Mouse (Mus musculus): ENCODE measurements around the gene Rbpms2. TPM values are rescaled to one million over a fixed set of nuclear protein-coding genes. Genes with fewer than 3 reads are reported as not detected.
A peak's percentile ranks its signal among the peaks of the same experiment; 100 is the strongest.

Rbpms2 gene
- polyA plus RNA-seq, 1 experiment from 2014 or later = 4.7 TPM

GRCm38 (mm10) chr9:65592721-65593120 lies 36.7 kb upstream of the Rbpms2 start:
- H3K9ac ChIP-seq = no peak overlapping the region
- H3K27ac ChIP-seq = no peak overlapping the region
- H3K9me3 ChIP-seq (ENCODE audit: control insufficient read depth, low read length) = no peaks in the 10 kb centered on the region
- no peak overlapping the region for H3K4me3 ChIP-seq (replicated peaks; ENCODE audit: low read length)
- no peak overlapping the region for H3K4me2 ChIP-seq (replicated peaks)
- WGBS = 88% methylated on average over 3 of the region's 3 CpGs
- DNase-seq (ENCODE audit: low spot score) (no peak), ATAC-seq (ENCODE audit: low FRiP score) (no peak)
- peaks cover 13% of the 10 kb centered on the region for H3K4me1 ChIP-seq (replicated peaks; ENCODE audit: control insufficient read depth, insufficient read depth, low read length)
- no peaks in the 10 kb centered on the region for H3K27me3 ChIP-seq (ENCODE audit: control insufficient read depth, insufficient read depth, low read length)
- no peaks in the 10 kb centered on the region for H3K36me3 ChIP-seq (replicated peaks; ENCODE audit: control insufficient read depth, insufficient read depth)

- Histone ChIP-seq H3K9me3 (ENCODE audit: control insufficient read depth, low read length) (no peaks in the 10 kb centered on the region), H3K27ac (no peak overlapping the region), H3K36me3 (replicated peaks; ENCODE audit: control insufficient read depth, insufficient read depth) (no peaks in the 10 kb centered on the region), H3K9ac (no peak overlapping the region), H3K4me2 (replicated peaks) (no peak overlapping the region), H3K4me1 (replicated peaks; ENCODE audit: control insufficient read depth, insufficient read depth, low read length) (peaks cover 5% of the 10 kb centered on the region; the same call in 1 of the 2 replicates), H3K27me3 (ENCODE audit: control insufficient read depth, insufficient read depth, low read length) (no peaks in the 10 kb centered on the region), H3K4me3 (replicated peaks; ENCODE audit: low read length) (no peak overlapping the region)
- WGBS = 87% methylated on average over 9 of the region's 9 CpGs
- DNase-seq (ENCODE audit: low spot score) = no peak
- no peak for ATAC-seq (ENCODE audit: low FRiP score)
These were observed 35.9 kb upstream of the Rbpms2 start for GRCm38 (mm10) chr9:65593596-65593995.

GRCm38 (mm10) chr9:65598765-65599249 lies 30.6 kb upstream of the Rbpms2 start:
- WGBS = 59% methylated on average over 7 of the region's 11 CpGs
- DNase-seq (ENCODE audit: low spot score) (peak; percentile 73), ATAC-seq (ENCODE audit: low FRiP score) (no peak)
- Histone ChIP-seq H3K36me3 (replicated peaks; ENCODE audit: control insufficient read depth, insufficient read depth) (no peaks in the 10 kb centered on the region), H3K27ac (no peak overlapping the region), H3K4me1 (replicated peaks; ENCODE audit: control insufficient read depth, insufficient read depth, low read length) (no peaks in the 10 kb centered on the region), H3K9ac (no peak overlapping the region), H3K9me3 (ENCODE audit: control insufficient read depth, low read length) (no peaks in the 10 kb centered on the region), H3K27me3 (ENCODE audit: control insufficient read depth, insufficient read depth, low read length) (no peaks in the 10 kb centered on the region), H3K4me2 (replicated peaks) (peak overlapping the region; percentile 17; the same call in 1 of the 2 replicates), H3K4me3 (replicated peaks; ENCODE audit: low read length) (no peak overlapping the region)

GRCm38 (mm10) chr9:65600951-65601350 lies 28.5 kb upstream of the Rbpms2 start:
- no peaks in the 10 kb centered on the region for H3K9me3 ChIP-seq (ENCODE audit: control insufficient read depth, low read length)
- no peaks in the 10 kb centered on the region for H3K36me3 ChIP-seq (replicated peaks; ENCODE audit: control insufficient read depth, insufficient read depth)
- 62% methylated on average over 2 of the region's 2 CpGs for WGBS

GRCm38 (mm10) chr9:65603401-65604102 lies 25.9 kb upstream of the Rbpms2 start:
- Histone ChIP-seq H3K27me3 (ENCODE audit: control insufficient read depth, insufficient read depth, low read length) (no peaks in the 10 kb centered on the region), H3K4me1 (replicated peaks; ENCODE audit: control insufficient read depth, insufficient read depth, low read length) (no peaks in the 10 kb centered on the region), H3K9ac (no peak overlapping the region), H3K27ac (no peak overlapping the region), H3K4me2 (replicated peaks) (no peak overlapping the region), H3K36me3 (replicated peaks; ENCODE audit: control insufficient read depth, insufficient read depth) (no peaks in the 10 kb centered on the region), H3K4me3 (replicated peaks; ENCODE audit: low read length) (no peak overlapping the region), H3K9me3 (ENCODE audit: control insufficient read depth, low read length) (no peaks in the 10 kb centered on the region)
- WGBS = 49% methylated on average over 8 of the region's 8 CpGs
- ATAC-seq (ENCODE audit: low FRiP score) (no peak), DNase-seq (ENCODE audit: low spot score) (no peak)

More at GRCm38 (mm10) chr9:65600951-65601350, 28.5 kb upstream of the Rbpms2 start:
- H3K27me3 ChIP-seq (ENCODE audit: control insufficient read depth, insufficient read depth, low read length) = no peaks in the 10 kb centered on the region
- no peaks in the 10 kb centered on the region for H3K4me1 ChIP-seq (replicated peaks; ENCODE audit: control insufficient read depth, insufficient read depth, low read length)
- ATAC-seq (ENCODE audit: low FRiP score) = no peak
- H3K4me3 ChIP-seq (replicated peaks; ENCODE audit: low read length) = no peak overlapping the region
- DNase-seq (ENCODE audit: low spot score) = no peak
- H3K9ac ChIP-seq = no peak overlapping the region
- no peak overlapping the region for H3K27ac ChIP-seq
- no peak overlapping the region for H3K4me2 ChIP-seq (replicated peaks)

GRCm38 (mm10) chr9:65605471-65606136 lies 23.8 kb upstream of the Rbpms2 start:
- H3K27ac ChIP-seq = no peak overlapping the region
- no peaks in the 10 kb centered on the region for H3K36me3 ChIP-seq (replicated peaks; ENCODE audit: control insufficient read depth, insufficient read depth)
- no peaks in the 10 kb centered on the region for H3K27me3 ChIP-seq (ENCODE audit: control insufficient read depth, insufficient read depth, low read length)
- H3K4me2 ChIP-seq (replicated peaks) = peak overlapping the region; percentile 45
- H3K9ac ChIP-seq = no peak overlapping the region; the same call in 1 of the 2 replicates
- peak; percentile 95 for DNase-seq (ENCODE audit: low spot score)
- 0 out of 2 replicates have a peak overlapping the region, but pooled peaks have one; percentile 7 for H3K4me3 ChIP-seq (replicated peaks; ENCODE audit: low read length)
- H3K4me1 ChIP-seq (replicated peaks; ENCODE audit: control insufficient read depth, insufficient read depth, low read length) = no peaks in the 10 kb centered on the region
- 5% methylated on average over 9 of the region's 9 CpGs for WGBS
- H3K9me3 ChIP-seq (ENCODE audit: control insufficient read depth, low read length) = no peaks in the 10 kb centered on the region
- peak; percentile 83; the same call in 1 of the 2 replicates for ATAC-seq (ENCODE audit: low FRiP score)

GRCm38 (mm10) chr9:65606321-65607109 lies 22.9 kb upstream of the Rbpms2 start:
- H3K9me3 ChIP-seq (ENCODE audit: control insufficient read depth, low read length) = no peaks in the 10 kb centered on the region
- H3K27ac ChIP-seq = no peak overlapping the region
- no peak for DNase-seq (ENCODE audit: low spot score)
- no peak overlapping the region for H3K4me3 ChIP-seq (replicated peaks; ENCODE audit: low read length)
- H3K4me2 ChIP-seq (replicated peaks) = no peak overlapping the region
- H3K9ac ChIP-seq = no peak overlapping the region
- 40% methylated on average over 9 of the region's 9 CpGs for WGBS
- H3K4me1 ChIP-seq (replicated peaks; ENCODE audit: control insufficient read depth, insufficient read depth, low read length) = no peaks in the 10 kb centered on the region
- no peaks in the 10 kb centered on the region for H3K36me3 ChIP-seq (replicated peaks; ENCODE audit: control insufficient read depth, insufficient read depth)
- no peak for ATAC-seq (ENCODE audit: low FRiP score)
- no peaks in the 10 kb centered on the region for H3K27me3 ChIP-seq (ENCODE audit: control insufficient read depth, insufficient read depth, low read length)

GRCm38 (mm10) chr9:65607120-65607519 lies 22.3 kb upstream of the Rbpms2 start:
- WGBS = 71% methylated on average over 2 of the region's 2 CpGs
- Histone ChIP-seq H3K36me3 (replicated peaks; ENCODE audit: control insufficient read depth, insufficient read depth) (no peaks in the 10 kb centered on the region), H3K9ac (no peak overlapping the region), H3K4me1 (replicated peaks; ENCODE audit: control insufficient read depth, insufficient read depth, low read length) (no peaks in the 10 kb centered on the region), H3K9me3 (ENCODE audit: control insufficient read depth, low read length) (no peaks in the 10 kb centered on the region), H3K4me2 (replicated peaks) (no peak overlapping the region), H3K27me3 (ENCODE audit: control insufficient read depth, insufficient read depth, low read length) (no peaks in the 10 kb centered on the region), H3K27ac (no peak overlapping the region), H3K4me3 (replicated peaks; ENCODE audit: low read length) (no peak overlapping the region)
- no peak for DNase-seq (ENCODE audit: low spot score)
- ATAC-seq (ENCODE audit: low FRiP score) = no peak

GRCm38 (mm10) chr9:65611969-65612486 lies 17.4 kb upstream of the Rbpms2 start:
- H3K4me2 ChIP-seq (replicated peaks) = no peak overlapping the region
- ATAC-seq (ENCODE audit: low FRiP score) = no peak
- no peak for DNase-seq (ENCODE audit: low spot score)
- H3K36me3 ChIP-seq (replicated peaks; ENCODE audit: control insufficient read depth, insufficient read depth) = no peaks in the 10 kb centered on the region
- no peaks in the 10 kb centered on the region for H3K4me1 ChIP-seq (replicated peaks; ENCODE audit: control insufficient read depth, insufficient read depth, low read length)
- no peak overlapping the region for H3K4me3 ChIP-seq (replicated peaks; ENCODE audit: low read length)
- no peak overlapping the region for H3K27ac ChIP-seq
- H3K9me3 ChIP-seq (ENCODE audit: control insufficient read depth, low read length) = no peaks in the 10 kb centered on the region
- 89% methylated on average over 5 of the region's 5 CpGs for WGBS
- H3K9ac ChIP-seq = no peak overlapping the region
- no peaks in the 10 kb centered on the region for H3K27me3 ChIP-seq (ENCODE audit: control insufficient read depth, insufficient read depth, low read length)
